Mouse (Mus musculus) T-helper 17 cell (primary cell): ENCODE data around the gene Vwa5b2.

Experiments used
- in situ Hi-C, 2 experiments: fragments of 300-600 bp; cut with MboI, MseI; formaldehyde crosslinking; loops; 1 replicate in 1 of 2; 2 replicates in 1 of 2; pipeline ENCODE4 v1.15.1; 2025; ENCODE audit warnings: high pct_unique_total_duplicates in 2 of 2

The Vwa5b2 gene

DNA sequence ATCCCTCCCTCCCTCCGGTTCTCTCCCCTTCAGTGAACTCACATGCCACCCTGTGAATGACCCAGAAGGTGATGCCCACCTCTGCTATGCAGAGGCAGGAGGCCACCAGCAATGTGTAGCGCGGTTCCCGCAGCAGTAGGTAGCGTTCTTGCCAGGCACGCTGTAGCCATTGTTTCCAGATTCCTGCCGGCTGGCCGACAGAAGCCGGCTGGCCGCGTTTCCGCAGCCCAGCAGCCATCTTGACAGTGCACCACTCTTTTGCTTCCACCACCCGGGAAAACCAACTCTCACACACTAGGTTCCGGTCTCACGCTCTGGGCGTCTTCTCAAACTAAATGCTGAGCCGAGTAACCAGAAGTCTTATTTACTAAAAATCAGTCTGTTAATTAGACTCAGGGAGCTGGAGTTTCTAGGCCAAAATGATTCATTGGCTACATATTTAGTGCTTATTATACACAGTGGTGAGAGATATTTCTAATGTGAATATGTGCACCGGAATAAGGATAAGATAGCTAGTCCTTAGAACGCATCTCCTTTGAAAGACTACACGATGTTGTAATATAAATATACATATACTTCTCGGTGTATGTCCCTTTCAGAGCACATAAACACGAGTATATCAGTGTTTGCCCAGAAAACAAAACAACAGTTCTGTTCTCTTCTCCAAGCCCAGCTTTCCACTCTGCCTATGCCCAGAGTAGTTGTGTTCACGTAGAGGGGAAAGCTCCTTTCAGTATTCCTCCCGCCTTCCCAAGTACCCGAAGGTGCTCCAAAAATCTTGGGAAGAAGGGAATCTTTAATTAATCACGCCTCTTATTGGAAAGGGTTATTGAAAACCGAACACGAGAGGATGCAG, 21.5 kb downstream of the Vwa5b2 start:
- in situ Hi-C loops: loop anchor here in 1 of 2 experiments (5.0 kb wide), 2 partner anchors 62 to 727 kb away; no protein-coding TSS in a partner anchor

DNA sequence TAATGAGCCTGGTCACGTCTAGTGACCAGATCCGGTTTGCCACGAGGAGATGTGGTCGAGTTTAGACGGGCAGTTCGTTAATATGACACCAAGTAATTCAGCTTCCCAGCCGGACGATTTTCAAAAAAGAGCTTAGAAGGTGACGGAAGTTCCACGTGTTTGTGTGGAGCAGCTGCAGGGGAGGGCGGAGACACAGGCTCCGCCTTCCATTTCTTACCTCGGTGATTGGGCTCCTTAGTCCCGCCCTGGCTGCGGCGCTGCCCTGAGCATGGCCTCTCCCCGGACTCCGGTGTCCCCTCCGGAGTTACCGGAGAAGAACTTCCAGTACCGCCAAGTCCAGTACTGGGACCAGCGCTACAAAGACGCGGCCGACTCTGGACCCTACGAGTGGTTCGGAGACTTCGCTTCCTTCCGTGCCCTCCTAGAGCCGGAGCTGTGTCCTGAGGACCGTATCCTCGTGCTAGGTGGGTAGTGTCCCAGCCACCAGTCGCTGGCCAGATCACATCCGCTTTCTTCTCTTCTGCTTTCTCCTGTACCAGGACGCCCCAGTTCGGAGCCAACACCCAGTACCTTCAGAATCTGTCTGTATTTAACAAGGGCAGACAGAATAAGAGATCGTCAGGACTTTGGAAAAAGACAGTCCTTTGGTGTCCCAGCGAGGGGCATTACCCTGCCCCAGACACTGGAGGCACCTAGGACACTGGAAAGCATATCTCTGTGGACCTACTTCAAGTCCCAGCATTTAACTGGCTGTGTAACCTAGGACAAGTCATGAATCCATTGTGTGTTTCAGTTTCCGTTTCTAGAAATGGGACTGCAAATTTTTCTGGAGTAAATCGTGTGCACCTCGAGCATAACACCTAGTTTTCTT, 22.3 kb downstream of the Vwa5b2 start, which contains the start of the genes Eef1akmt4, Gm49333 and Alg3:
Eef1akmt4 (plus strand) TSS at position 237 of the 871 bp plus-strand sequence.
Gm49333 (plus strand) TSS at position 254 of the 871 bp plus-strand sequence.
Alg3 (minus strand) TSS at position 379 of the 871 bp plus-strand sequence.
- in situ Hi-C loops: loop anchor here in 1 of 2 experiments (5.0 kb wide), 2 partner anchors 61 to 726 kb away; no protein-coding TSS in a partner anchor

DNA sequence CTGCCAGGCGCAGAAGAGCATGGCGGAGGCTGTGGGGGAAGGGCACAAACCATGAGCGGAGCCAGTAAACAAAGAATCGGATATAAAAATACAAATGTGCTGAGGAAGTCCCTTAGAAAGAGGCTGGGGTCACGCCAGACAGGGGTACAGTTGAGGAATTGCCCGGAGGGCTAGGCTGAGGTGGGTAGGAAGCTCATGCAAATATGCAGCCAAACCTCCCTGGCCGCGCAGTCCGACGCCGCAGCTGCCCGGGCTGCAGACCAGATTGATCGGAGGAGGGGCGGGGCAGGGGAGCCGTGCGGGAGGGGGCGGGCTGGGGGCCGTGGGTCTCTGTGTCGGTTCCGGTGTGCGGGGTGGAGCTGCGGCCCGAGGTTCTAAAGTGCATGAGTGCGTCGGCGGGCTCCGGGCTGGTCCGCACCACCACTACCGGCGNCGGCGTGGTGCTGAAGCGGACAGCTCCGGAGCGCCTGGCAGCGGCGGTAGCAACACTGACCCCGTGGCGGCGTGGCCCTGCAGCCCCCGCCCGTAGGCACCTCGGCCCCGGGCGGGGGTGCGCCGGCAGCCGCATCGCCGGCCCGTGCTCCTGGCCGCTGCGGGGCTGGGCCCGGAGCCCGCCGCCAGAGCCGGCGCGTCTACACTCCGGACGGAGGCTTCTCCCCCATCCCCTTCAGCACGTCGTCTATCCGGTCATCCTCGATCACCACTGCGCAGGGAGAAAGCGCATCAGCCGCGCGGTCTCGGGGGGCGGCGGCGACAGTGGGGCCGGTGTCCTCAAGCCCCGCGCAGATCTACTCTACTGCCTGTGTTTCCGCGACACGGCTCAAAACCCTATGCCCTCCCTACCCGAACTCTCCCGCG, 30.5 kb downstream of the Vwa5b2 start:
- in situ Hi-C loops: loop anchor here in 1 of 2 experiments (5.0 kb wide), 2 partner anchors 33 to 98 kb away; partner anchors contain the start of genes Clcn2, Polr2h and Psmd2

DNA sequence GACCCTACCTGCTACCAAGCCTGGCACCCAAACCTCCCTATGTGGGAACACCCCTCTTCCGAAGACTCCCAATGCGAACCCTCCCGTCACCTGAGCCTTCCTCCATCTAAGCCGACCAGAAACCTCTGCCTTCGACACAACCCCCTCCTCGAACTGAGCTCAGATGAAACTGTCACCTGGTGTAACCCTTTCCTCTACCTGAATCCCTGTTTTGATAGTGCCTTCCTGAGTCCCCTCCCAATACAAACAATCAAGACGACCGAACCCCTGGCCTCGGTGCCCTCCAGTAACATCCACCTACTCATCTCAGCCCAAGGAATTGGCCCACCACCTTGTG, 31.1 kb downstream of the Vwa5b2 start:
- in situ Hi-C loops: no loop called here

DNA sequence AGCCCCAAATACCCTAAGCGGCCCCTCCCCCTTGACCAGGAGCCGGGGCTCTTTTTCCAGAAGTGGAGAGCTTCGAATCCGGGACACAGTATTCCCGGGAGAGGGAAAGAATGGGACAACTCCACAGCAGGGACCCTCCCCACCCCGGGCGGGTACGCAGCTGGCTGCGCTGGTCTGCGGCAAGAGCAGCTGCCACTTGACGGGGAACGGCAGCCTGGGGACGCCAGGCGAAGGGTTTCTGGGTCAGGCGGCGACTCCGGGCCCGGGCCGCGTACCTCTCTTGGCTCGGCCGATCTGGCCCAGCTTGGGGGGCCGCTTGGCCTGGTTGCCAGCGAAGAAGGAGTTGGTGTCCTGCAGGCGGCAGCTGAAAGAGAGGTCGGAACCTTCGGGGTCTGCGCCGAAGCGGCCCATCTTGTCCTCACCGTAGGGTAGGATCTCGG, 31.5 kb downstream of the Vwa5b2 start:
- in situ Hi-C loops: no loop called here

DNA sequence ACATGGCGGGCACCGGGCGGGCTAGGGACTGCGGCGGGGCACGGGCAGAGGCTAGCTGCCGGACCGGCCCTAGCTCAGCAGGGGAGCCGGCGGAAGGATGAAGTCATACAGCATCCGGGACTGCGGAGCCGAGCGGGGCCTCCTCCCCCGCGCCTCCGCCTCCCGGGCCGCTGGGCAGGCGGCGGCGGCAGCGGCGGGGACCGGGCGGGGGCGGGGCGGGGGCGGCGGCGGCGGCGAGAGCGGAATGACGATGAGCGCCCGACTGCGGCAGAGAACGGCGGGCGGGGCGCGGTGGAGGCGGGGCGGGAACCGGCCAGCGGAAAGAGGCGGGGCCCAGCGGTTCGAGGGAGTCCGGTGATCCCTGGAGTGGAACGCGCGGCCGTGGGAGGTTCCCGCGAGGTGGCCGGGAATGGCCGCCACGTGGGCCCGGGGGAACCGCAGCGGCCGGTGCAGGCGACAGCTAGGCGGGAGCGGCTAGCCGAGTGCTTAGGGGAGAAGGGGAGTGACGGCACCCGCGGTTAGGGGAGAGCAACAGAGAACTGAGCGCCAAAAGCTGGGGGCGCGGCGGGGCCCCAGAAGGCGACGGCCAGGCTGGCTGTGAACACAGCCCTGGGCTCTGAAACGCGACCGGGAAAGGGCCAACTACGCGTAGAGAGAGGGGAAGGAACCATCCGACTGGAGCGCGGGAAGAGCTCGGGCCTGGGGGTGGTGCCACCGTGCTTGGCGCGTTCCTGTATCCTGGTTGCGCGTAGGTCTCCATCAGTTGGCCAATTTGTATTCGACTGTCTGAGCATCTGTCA, 32.1 kb downstream of the Vwa5b2 start, which contains the start of gene Camk2n2:
Camk2n2 (minus strand) TSS at position 97 of the 800 bp plus-strand sequence.
- in situ Hi-C loops: no loop called here

DNA sequence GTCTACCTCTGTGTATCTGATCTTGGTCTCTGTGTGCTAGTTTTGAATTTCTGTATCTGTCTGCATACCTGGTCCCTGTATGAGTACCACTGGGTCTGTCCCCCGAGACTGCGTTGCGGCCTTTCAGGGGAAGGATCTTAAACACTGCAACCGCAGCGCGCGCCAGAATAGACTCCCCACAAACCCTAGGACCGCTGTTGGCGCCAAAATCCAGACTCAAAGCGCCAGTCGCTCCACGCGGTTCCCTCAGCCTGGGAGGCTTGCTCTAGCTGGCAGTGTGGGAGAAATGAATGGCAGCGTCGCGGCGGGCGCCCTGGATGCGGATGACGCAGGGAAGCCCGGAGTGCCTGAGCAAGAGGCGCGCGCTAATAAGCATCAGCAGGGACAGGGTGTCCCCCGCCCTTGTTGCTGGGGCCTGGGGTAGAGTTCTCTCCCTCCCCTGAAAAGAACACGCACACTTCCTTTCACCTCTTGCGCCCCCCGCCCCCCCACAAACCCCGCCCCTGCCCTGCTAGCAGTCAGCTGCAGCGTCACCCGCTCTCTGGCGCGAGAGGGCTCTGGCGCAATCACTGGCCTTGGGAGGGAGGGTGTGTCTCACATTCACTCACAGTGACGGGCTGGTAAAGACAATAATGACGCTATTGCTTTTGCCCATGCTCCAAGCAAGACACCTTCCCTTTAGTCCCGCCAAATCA, 32.9 kb downstream of the Vwa5b2 start:
- in situ Hi-C loops: no loop called here

DNA sequence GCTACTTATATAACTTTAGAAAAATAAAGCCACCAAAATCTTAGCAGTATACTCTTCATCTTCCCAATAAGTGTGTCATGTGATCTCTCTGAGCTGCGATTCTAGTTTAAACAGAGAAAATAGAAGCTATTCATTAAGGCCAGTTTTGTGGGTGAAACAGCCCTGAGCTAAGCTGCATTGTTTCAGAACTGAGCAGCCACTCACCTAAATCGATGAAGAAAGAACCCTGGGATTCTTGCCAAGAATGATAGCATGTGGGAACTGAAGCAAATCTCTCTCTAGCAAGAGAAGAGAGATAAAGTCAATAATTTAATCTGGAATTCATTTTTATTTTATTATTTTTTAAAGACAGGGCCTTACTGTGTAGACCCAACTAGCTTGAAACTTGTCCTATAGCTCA, 33.9 kb downstream of the Vwa5b2 start:
- in situ Hi-C loops: no loop called here

DNA sequence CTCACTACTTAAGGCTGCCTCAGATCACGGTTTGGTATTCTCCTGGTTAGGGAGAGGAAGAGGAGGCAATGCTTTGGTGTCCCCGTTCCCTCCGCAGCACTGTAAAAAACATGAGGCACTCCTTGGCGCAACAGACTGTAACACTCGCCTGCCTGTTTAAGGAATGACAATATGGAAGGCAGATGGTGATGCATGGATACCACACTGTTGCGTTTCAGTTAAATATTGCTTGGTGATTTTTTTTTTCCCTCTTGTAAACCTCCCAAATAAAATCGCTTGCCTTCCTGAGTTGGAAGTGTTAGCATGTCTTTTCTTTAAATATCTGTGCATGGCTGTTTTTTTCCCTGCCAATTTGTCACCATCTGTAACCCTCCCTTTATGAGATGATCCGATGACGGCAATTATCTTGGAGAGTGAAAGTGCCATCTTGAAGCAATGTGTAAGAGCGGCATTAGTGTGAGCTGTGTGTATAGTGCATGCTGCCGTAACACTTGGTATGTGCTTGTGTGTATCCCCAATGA, 39.7 kb downstream of the Vwa5b2 start:
- in situ Hi-C loops: no loop called here

DNA sequence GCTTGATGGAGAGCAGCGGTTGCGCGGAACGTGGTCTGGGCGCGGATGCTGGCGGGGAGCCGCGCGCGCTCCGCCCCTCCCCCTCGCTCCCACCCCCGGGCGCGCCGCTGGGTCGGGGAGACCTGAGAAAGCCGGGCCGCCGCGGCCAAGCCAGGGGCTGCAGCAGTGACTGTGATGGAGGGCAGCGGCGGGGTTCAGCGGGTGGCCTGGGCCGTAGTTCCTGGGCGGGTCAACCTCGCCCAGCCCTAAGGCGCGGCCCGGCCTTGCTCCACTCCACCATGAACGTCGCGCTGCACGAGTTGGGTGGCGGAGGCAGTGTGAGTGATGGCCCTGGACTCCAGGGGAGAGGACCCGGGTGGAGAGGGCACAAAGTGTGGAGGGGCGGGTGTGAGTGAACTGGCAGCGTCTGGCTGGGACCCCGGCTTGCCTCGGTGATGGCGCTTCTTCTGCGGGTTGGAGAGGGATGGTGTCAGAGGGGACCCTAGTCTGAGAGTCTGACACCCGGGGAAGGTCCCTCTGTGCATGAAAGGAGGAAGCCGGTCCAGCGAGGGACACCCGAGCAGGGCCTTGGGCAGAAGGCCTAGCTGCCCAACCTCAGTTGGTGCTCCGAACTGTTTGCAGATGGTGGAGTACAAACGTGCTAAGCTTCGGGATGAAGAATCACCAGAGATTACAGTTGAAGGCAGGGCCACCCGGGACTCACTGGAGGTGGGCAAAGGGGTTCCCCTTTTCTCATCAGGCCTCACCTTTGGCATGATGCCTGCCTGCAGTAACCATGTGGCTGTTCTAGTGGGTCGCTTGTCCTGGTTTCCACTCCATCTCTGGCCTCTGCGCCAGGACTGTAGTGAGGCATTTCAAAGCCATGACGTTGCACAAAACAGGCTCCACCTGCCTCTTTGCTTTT, 40.7 kb downstream of the Vwa5b2 start, which contains the start of gene Ece2:
Ece2 (plus strand) TSS at position 98 of the 904 bp plus-strand sequence.
- in situ Hi-C loops: no loop called here

DNA sequence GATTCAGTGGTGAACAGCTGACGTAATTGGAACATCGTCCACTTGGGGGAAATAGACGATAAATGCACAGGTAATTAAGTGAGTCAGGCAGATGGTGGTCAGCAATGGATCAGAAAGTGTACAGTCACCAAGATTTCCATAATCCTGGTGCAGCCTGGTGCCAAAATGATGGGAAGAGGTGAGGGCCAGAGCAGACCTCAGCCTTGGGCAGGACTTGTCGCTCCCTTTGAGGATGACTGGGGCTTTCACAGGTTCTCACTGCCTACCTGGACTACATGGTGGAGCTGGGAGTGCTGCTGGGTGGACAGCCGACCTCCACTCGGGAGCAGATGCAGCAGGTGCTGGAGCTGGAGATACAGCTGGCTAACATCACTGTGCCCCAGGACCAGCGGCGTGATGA, 48.1 kb downstream of the Vwa5b2 start:
- in situ Hi-C loops: no loop called here

DNA sequence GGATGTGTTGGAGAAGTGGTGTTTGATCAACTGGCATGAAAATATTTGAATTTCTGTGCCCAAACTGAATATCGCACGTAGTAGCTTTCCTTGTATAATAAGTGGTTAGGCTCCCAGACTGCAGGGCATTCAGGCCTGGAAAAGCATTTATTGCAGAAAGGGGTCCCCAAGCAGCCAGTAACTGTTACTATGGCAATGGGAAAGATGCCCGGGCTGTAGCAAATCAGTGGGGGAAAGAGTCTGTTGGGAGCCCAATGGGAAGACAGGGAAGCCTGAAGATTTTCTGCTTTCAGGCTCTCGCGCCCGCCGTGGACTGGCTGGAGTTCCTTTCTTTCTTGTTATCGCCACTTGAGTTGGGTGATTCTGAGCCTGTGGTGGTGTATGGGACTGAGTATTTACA, 49.1 kb downstream of the Vwa5b2 start:
- in situ Hi-C loops: no loop called here

DNA sequence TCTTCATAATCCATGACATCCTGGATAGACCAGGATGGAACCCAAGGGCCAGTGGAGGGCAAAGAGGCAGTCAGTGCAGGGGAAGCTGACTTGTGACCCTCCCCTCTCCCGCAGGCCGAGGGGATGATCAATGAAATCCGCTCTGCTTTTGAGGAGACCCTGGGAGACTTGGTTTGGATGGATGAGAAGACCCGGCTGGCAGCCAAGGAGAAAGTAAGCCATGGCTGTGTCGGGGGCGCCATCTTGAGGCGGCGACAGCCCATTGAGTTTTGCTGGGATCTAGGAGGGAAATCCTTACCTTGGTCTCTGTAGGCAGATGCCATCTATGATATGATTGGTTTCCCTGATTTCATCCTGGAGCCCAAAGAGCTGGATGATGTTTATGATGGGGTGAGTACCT, 52.9 kb downstream of the Vwa5b2 start:
- in situ Hi-C loops: no loop called here

DNA sequence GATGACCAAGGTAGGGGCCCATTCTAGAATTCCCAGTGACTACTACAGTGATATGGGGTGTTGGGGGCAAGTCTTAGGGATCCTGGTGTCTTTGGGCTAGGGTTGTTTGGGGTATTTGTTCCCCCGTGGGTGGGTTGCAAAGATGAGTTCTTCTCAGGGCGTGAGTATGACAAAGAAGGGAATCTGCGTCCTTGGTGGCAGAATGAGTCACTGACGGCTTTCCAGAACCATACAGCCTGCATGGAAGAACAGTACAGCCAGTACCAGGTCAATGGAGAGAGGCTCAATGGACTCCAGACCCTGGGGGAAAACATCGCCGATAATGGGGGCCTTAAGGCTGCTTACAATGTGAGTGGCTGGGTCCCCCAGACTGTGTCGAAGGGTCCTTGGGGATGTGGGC, 54.6 kb downstream of the Vwa5b2 start:
- in situ Hi-C loops: no loop called here

DNA sequence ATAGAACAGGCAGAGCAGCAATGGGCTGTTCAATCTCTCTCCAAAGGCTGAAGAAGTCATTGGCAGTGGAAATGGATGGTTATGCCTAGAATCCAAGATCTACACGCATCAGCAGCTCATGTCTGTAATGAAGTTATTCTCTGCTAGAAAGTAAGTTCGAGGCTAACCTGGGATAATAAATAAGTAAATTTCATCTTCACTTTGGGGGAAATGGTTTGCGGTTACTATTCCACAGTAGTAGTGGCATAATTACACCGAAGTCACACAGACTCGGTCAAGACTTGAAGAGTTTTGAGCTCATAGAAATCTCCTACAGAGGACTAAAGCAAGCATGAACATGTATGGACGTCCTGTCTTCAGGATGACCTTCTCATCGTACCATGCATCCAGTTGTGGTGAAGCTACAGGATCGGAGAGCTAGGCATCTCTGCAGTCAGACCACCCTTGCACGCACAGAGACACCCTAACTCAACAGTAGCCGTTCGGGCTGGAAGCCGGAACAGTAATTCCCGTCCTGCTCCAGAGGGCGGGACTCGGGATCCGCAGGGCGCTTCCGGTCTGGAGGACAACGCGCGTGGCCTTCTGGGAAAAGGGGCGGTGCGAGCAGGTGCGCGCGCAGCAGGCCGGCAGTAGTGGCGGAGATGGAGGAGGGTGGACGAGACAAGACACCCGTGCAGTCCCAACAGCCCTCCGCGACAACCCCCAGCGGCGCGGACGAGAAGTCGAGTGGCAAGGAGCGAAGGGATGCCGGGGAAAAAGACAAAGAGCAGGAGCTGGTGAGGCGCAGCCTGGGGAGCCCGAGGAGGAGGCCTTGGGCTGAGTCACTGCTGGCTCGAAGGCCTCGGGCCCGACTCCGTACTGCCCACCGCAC, 62.0 kb downstream of the Vwa5b2 start, which contains the start of gene Psmd2:
Psmd2 (plus strand) TSS at position 577 of the 871 bp plus-strand sequence.
- in situ Hi-C loops: loop anchor here in 1 of 2 experiments (5.0 to 25.0 kb wide), 2 partner anchors 34 to 689 kb away; no protein-coding TSS in a partner anchor

DNA sequence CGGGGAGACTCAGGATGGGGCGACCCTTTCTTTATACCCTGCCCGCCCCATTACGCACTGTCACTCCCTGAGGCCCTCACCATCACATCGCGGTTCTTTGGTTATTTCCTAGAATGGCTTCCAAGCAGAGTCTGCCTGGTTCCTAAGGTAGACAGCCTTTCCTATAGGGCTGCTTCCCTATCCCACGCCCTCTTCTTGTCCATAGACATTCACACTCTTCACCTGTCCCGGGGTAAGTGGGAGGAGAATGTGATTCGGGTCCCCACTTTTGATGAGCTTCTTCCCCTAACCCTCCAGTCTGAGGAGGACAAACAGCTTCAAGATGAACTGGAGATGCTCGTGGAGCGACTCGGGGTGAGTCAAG, 62.7 kb downstream of the Vwa5b2 start:
- in situ Hi-C loops: loop anchor here in 1 of 2 experiments (5.0 to 25.0 kb wide), 2 partner anchors 35 to 690 kb away; no protein-coding TSS in a partner anchor

DNA sequence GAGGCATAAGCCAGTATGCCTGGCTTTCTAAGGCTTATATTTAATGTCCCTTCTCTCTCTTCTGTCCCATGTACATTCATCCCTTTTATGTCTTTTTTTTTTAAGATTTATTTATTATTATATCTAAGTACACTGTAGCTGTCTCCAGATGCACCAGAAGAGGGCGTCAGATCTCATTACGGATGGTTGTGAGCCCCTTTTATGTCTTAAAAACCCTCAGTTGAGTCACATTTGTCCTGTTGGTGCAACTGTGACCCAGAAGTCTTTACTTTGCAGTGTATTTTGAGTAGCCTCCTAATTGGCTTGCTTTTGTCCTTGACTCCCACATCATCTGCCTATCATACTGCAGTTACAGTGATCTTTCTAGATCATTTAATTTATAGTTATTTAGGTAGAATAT, 64.0 kb downstream of the Vwa5b2 start:
- in situ Hi-C loops: loop anchor here in 1 of 2 experiments (5.0 to 25.0 kb wide), 2 partner anchors 36 to 691 kb away; no protein-coding TSS in a partner anchor
